Mouse (Mus musculus) heart, embryonic 13.5 days (tissue): ENCODE results near the gene Heph. TPM values are rescaled to one million over a fixed set of nuclear protein-coding genes. Genes with fewer than 3 reads are reported as not detected.
"Not testable (repeated sequence)": the region's sequence is repeated elsewhere in the genome, so short reads cannot be mapped to it uniquely, and the experiment has no call there.

ENCODE experiments used
- ATAC-seq: fragments of 200-750 bp; cut with Nextera tagmentation; 2 replicates; pipeline ENCODE4 v1.8.0; 2017; ENCODE audit warnings: moderate TSS enrichment; ENCODE audit not compliant: insufficient number of reproducible peaks, low FRiP score, low TSS enrichment; ENCODE audit errors: extremely low read depth
- H3K27ac ChIP-seq: fragments of 300-500 bp; sonication (generic); replicated peaks from 2 replicates; pipeline ENCODE4 v1.5.1; 2015; ENCODE audit warnings: moderate library complexity, mild to moderate bottlenecking, inconsistent platforms
- H3K27me3 ChIP-seq: fragments of 300-500 bp; sonication (generic); replicated peaks from 2 replicates; pipeline ENCODE4 v1.6.1; 2015; ENCODE audit warnings: mild to moderate bottlenecking, inconsistent platforms
- H3K36me3 ChIP-seq: fragments of 300-500 bp; sonication (generic); 2 replicates; pipeline ENCODE4 v1.6.1; 2015; ENCODE audit warnings: mild to moderate bottlenecking, inconsistent platforms
- H3K4me1 ChIP-seq: fragments of 300-500 bp; sonication (generic); 2 replicates; pipeline ENCODE4 v1.6.1; 2015; ENCODE audit warnings: inconsistent platforms
- H3K4me2 ChIP-seq: fragments of 300-500 bp; sonication (generic); 2 replicates; pipeline ENCODE4 v1.6.1; 2015; ENCODE audit warnings: inconsistent platforms, mild to moderate bottlenecking, moderate library complexity
- H3K4me3 ChIP-seq: fragments of 300-500 bp; sonication (generic); 2 replicates; pipeline ENCODE4 v1.5.1; 2015; ENCODE audit warnings: moderate library complexity, mild to moderate bottlenecking, inconsistent platforms
- H3K9ac ChIP-seq: fragments of 300-500 bp; sonication (generic); 2 replicates; pipeline ENCODE4 v1.6.1; 2015; ENCODE audit warnings: inconsistent platforms, mild to moderate bottlenecking, moderate library complexity
- H3K9me3 ChIP-seq: fragments of 300-500 bp; sonication (generic); 2 replicates; pipeline ENCODE4 v1.6.1; 2016; ENCODE audit warnings: inconsistent platforms
- WGBS: fragments of 180-500 bp; shearing (Covaris S2); methylation state at CpG from one replicate; pipeline ENCODE4 v1.1.7; 2015; ENCODE audit warnings: mixed read lengths; 5-methylcytosine and 5-hydroxymethylcytosine counted together
- polyA plus RNA-seq: library from polyadenylated mRNA; unstranded; fragments of >200 nt; fragmentation: Nextera tagmentation; extraction: Ambion mirVana; gene quantifications from 2 replicates; pipeline ENCODE4 v1.2.1, GENCODE M21; 2015

Gene Heph
- polyA plus RNA-seq: 13.1 and 14.3 TPM in 2 replicates

DNA sequence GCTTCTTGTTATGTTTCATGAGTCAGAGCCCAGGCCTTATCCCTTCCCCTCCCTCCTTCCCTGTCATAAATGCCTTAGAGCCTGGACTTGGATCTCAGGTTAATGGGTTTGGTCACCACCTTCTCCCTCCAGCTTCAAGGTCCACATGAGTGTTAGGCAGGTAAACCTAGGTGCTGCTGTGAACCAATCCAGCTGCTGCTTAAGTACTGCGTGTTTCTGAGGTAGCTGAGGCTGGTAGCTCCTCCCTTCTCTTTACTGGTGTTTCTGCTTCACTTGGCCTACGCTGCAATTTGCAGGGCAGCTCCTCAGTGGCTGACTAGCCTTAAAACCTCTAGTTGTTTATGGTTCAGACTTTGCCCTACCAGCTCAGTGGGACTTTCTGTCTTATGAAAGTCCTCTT is at the start of gene Heph:
Gene Heph (plus strand): TSS at position 211 of the 400 bp plus-strand sequence.
- 58% methylated on average over 2 of the region's 2 CpGs for WGBS
- Histone ChIP-seq H3K4me1 (no peaks in the 10 kb centered on the region), H3K4me3 (peak within 1 kb of the TSS; percentile 51), H3K9ac (peak within 1 kb of the TSS; percentile 67; the same call in 1 of the 2 replicates), H3K27ac (no peak within 1 kb of the TSS), H3K27me3 (no peaks in the 10 kb centered on the region), H3K36me3 (no peaks in the 10 kb centered on the region), H3K4me2 (peak within 1 kb of the TSS; percentile 61), H3K9me3 (no peaks in the 10 kb centered on the region)
- no peak for ATAC-seq

DNA sequence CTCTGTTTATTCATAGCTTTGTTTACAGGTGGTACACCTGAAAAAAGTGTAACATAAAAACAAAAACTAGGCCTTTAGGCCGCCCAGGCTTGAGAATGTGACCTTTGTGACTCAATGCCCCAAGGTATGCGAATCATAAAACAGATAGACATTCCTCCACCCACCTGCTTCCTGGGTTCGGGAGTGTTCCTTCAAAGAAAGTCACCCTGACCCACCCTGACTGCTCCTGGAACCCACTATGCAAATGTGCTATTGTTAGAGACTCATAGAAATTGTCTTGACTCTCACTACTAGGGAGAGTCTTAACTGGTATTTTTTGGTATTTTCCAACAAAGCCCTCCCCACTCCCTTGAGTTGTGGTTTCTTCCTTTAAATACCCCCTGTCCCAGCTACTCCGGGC is 39.8 kb upstream of the Heph start:
- not testable (repeated sequence) for H3K4me1 ChIP-seq, H3K4me2 ChIP-seq, H3K4me3 ChIP-seq, H3K36me3 ChIP-seq, H3K27me3 ChIP-seq, H3K27ac ChIP-seq, ATAC-seq, H3K9me3 ChIP-seq, H3K9ac ChIP-seq
- 67% methylated on average over 4 of the region's 4 CpGs for WGBS

DNA sequence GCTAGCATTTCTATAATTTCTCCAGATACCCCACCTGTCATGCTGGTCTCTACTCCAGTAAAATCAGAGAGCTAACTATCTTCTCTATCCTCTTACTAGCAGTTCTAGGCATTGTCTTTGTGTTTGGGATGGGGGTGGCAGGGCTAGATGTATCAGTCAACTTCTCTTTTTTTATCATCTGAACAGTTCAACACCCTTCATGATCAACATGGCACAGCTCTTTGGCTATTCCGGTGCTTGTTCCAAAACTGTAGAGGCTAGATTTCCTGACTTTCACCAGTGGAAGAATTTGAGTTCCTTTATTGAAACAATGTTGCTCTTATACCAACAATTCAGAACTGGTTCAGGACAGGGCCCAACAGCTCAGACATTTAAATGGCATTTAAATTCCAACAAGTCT is 38.2 kb upstream of the Heph start:
- Histone ChIP-seq H3K9me3 (no peaks in the 10 kb centered on the region), H3K4me3 (no peak overlapping the region), H3K9ac (no peak overlapping the region), H3K27ac (no peak overlapping the region), H3K4me1 (no peaks in the 10 kb centered on the region), H3K36me3 (no peaks in the 10 kb centered on the region), H3K27me3 (no peaks in the 10 kb centered on the region), H3K4me2 (no peak overlapping the region)
- no peak for ATAC-seq
- WGBS: 60% methylated on average over 1 of the region's 1 CpGs

DNA sequence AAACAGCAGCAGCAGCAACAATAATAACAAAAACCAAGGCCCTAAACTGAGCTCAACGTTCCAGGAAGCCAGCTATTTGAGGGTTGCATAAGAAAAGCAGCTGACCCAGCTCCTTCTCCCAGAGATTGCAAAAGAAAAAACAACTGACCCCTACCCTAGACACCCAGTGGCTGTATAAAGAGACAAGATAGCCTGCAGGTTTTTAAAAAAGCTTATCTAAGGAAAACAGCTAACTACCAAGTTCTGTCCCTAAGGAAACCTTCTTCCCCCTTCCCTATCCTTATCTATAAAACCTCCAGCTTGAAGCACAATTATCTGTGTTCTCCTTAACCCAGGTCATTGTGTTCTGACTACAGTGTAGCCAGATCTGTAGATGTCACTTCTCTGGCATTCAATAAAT is 37.4 kb upstream of the Heph start:
- 29% methylated on average over 1 of the region's 1 CpGs for WGBS
- Histone ChIP-seq H3K27me3 (no peaks in the 10 kb centered on the region), H3K4me1 (no peaks in the 10 kb centered on the region), H3K9ac (no peak overlapping the region), H3K4me2 (no peak overlapping the region), H3K27ac (no peak overlapping the region), H3K9me3 (no peaks in the 10 kb centered on the region), H3K4me3 (no peak overlapping the region), H3K36me3 (no peaks in the 10 kb centered on the region)
- no peak for ATAC-seq

DNA sequence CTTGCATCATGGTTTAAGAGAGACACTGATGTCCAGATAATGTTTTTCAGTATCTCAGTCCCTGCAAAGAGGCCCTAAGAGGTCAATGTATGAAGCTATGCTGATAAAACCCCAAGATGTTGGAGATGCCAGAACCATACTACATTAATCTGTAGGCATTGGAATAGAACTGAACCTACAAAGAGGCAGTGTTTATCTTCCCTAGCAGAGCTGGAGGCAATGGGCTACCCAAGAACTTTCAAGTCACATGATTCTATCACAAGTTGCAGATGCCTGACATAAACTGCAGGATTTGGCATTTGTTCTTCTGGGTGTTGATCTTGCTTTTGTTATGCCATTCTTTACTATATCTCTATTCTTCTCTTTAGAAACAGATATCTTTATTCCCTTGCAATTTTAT is 35.8 kb upstream of the Heph start:
- Histone ChIP-seq H3K27ac (no peak overlapping the region), H3K27me3 (no peaks in the 10 kb centered on the region), H3K9me3 (no peaks in the 10 kb centered on the region), H3K36me3 (no peaks in the 10 kb centered on the region), H3K4me3 (no peak overlapping the region), H3K9ac (no peak overlapping the region), H3K4me2 (no peak overlapping the region), H3K4me1 (no peaks in the 10 kb centered on the region)
- ATAC-seq: no peak

DNA sequence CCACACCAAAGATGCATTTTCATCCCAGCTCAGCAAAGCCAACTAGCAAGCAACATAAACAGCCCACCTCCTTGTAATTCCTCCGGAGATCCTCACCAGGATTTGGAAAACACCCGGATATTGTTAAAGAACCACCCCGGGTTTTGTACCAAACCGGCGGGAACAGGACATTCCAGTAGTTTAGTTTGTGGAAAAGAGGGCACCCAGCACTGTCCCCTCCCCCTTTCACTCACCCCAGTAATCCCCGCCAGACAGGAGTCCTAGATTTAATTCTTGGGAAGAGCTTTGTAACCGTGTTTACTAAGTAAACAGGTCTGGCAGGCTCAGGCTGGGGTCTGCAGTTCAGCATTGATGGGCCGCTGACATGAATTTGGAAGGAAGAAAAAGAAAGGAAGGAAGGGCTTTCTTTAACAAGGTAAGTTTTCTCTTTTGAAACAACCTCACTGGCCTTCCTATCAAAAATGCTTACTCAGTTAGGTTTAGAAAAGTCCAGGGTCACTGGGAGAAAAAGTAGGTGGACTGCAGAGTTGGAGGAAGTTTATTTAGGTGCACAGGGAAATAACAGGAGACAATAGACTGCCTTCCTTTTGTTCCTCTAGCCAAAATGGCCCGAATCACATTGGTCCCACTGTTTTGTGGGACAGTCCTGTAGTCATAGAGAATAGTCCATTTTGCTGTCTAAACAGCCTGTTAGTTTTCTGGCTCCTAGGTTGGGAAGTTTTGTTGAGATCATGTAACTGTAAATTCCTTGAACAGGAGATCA is 1.2 kb downstream of the Heph start, which contains the start of gene Hsf3:
Gene Hsf3 (minus strand): TSS at position 94 of the 763 bp plus-strand sequence.
- Histone ChIP-seq H3K4me2 (peak within 1 kb of the TSS; percentile 61), H3K4me3 (peak within 1 kb of the TSS; percentile 51), H3K36me3 (no peaks in the 10 kb centered on the region), H3K4me1 (no peaks in the 10 kb centered on the region), H3K9me3 (no peaks in the 10 kb centered on the region), H3K27ac (no peak within 1 kb of the TSS), H3K9ac (peak within 1 kb of the TSS; percentile 67), H3K27me3 (no peaks in the 10 kb centered on the region)
- 15% methylated on average over 9 of the region's 9 CpGs for WGBS
- no peak for ATAC-seq

DNA sequence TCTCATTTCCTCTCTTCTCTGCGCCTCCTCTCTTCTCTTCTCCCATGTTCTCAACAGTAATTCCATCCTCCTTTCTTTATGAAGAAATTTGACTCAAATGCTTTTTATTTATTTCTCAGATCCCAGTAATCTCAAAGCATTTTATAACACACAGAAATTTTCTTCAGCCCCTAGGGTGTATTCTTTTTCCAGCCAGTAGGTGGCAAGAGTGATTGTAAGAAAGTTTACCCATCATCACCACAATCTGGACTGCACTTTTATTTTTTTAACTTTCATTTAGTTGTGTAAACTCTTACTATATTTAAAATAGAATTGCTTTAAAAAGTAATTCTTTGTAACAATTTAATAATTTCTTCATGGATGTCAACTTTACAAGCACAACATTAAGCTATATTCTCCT is 46.4 kb downstream of the Heph start:
- no peak overlapping the region for H3K4me2 ChIP-seq
- no peak overlapping the region for H3K4me3 ChIP-seq
- H3K4me1 ChIP-seq: no peaks in the 10 kb centered on the region
- no peaks in the 10 kb centered on the region for H3K27me3 ChIP-seq
- 38% methylated on average over 1 of the region's 1 CpGs for WGBS
- H3K27ac ChIP-seq: no peak overlapping the region
- no peak overlapping the region for H3K9ac ChIP-seq
- no peaks in the 10 kb centered on the region for H3K9me3 ChIP-seq
- no peaks in the 10 kb centered on the region for H3K36me3 ChIP-seq
- no peak for ATAC-seq

Other genes starting within 250 kb of the Heph start
- gene Vsig4, start 161.9 kb upstream of the Heph start, polyA plus RNA-seq: 0.10 and 0.36 TPM in 2 replicates
- gene Hsf3, start 935 bp downstream of the Heph start, polyA plus RNA-seq: 0.13 TPM in 1 of 2 replicates, not detected in the other